Mouse (Mus musculus): Measurements from ENCODE around the gene Ankrd44. TPM values are rescaled to one million over a fixed set of nuclear protein-coding genes. Genes with fewer than 3 reads are reported as not detected.

Ankrd44 gene
- polyA plus RNA-seq, 1 experiment from 2014 or later: 20.9 TPM

- WGBS: 87% methylated on average over 1 of the region's 1 CpGs
- peaks cover 14% of the 10 kb centered on the region for H3K4me1 ChIP-seq
- H3K36me3 ChIP-seq: no peaks in the 10 kb centered on the region
- H3K9me3 ChIP-seq (replicated peaks): no peaks in the 10 kb centered on the region
- H3K4me2 ChIP-seq (replicated peaks): no peak overlapping the region
- no peak for ATAC-seq (ENCODE audit: low FRiP score)
- H3K4me3 ChIP-seq: no peak overlapping the region
- no peaks in the 10 kb centered on the region for H3K27me3 ChIP-seq
- no peak overlapping the region for H3K27ac ChIP-seq
- no peak overlapping the region for H3K9ac ChIP-seq
Measured at GRCm38 (mm10) chr1:54901084-54901483, 25.1 kb downstream of the Ankrd44 start.

- ATAC-seq (ENCODE audit: low FRiP score): peak; percentile 50; the same call in 1 of the 2 replicates
- WGBS: 60% methylated on average over 6 of the region's 6 CpGs
- Histone ChIP-seq H3K27ac (no peak overlapping the region), H3K9me3 (replicated peaks) (no peaks in the 10 kb centered on the region), H3K27me3 (no peaks in the 10 kb centered on the region), H3K36me3 (no peaks in the 10 kb centered on the region), H3K4me1 (peaks cover 9% of the 10 kb centered on the region), H3K4me2 (replicated peaks) (no peak overlapping the region), H3K4me3 (no peak overlapping the region), H3K9ac (no peak overlapping the region)
Measured at GRCm38 (mm10) chr1:54899247-54899646, 26.9 kb downstream of the Ankrd44 start.

GRCm38 (mm10) chr1:54898656-54899084 is 27.5 kb downstream of the Ankrd44 start:
- Histone ChIP-seq H3K9me3 (replicated peaks) (no peaks in the 10 kb centered on the region), H3K4me3 (no peak overlapping the region)
- WGBS: 53% methylated on average over 5 of the region's 5 CpGs

GRCm38 (mm10) chr1:54897726-54898125 is 28.5 kb downstream of the Ankrd44 start:
- WGBS: 82% methylated on average over 2 of the region's 2 CpGs
- H3K4me3 ChIP-seq: no peak overlapping the region
- H3K36me3 ChIP-seq: no peaks in the 10 kb centered on the region
- H3K9me3 ChIP-seq (replicated peaks): no peaks in the 10 kb centered on the region
- no peak overlapping the region for H3K9ac ChIP-seq
- H3K27me3 ChIP-seq: no peaks in the 10 kb centered on the region
- H3K4me2 ChIP-seq (replicated peaks): no peak overlapping the region
- peaks cover 9% of the 10 kb centered on the region for H3K4me1 ChIP-seq
- no peak overlapping the region for H3K27ac ChIP-seq
- no peak for ATAC-seq (ENCODE audit: low FRiP score)

More at GRCm38 (mm10) chr1:54898656-54899084, 27.5 kb downstream of the Ankrd44 start:
- Histone ChIP-seq H3K27me3 (no peaks in the 10 kb centered on the region), H3K27ac (no peak overlapping the region), H3K36me3 (no peaks in the 10 kb centered on the region), H3K4me1 (peaks cover 9% of the 10 kb centered on the region), H3K4me2 (replicated peaks) (no peak overlapping the region), H3K9ac (no peak overlapping the region)
- ATAC-seq (ENCODE audit: low FRiP score): no peak

GRCm38 (mm10) chr1:54896109-54897085 is 29.8 kb downstream of the Ankrd44 start:
- Histone ChIP-seq H3K4me2 (replicated peaks) (no peak overlapping the region), H3K27ac (no peak overlapping the region), H3K4me3 (no peak overlapping the region), H3K4me1 (peaks cover 9% of the 10 kb centered on the region), H3K27me3 (no peaks in the 10 kb centered on the region), H3K36me3 (no peaks in the 10 kb centered on the region), H3K9me3 (replicated peaks) (no peaks in the 10 kb centered on the region), H3K9ac (no peak overlapping the region)
- no peak for ATAC-seq (ENCODE audit: low FRiP score)
- WGBS: 74% methylated on average over 12 of the region's 12 CpGs

GRCm38 (mm10) chr1:54888449-54888848 is 37.7 kb downstream of the Ankrd44 start:
- WGBS: 45% methylated on average over 5 of the region's 5 CpGs
- no peak for ATAC-seq (ENCODE audit: low FRiP score)

GRCm38 (mm10) chr1:54887873-54888272 is 38.3 kb downstream of the Ankrd44 start:
- 76% methylated on average over 3 of the region's 3 CpGs for WGBS
- H3K9me3 ChIP-seq (replicated peaks): no peaks in the 10 kb centered on the region

More at GRCm38 (mm10) chr1:54888449-54888848, 37.7 kb downstream of the Ankrd44 start:
- H3K36me3 ChIP-seq: no peaks in the 10 kb centered on the region
- peak overlapping the region; percentile 48; the same call in 1 of the 2 replicates for H3K27ac ChIP-seq
- no peaks in the 10 kb centered on the region for H3K9me3 ChIP-seq (replicated peaks)
- peaks cover 7% of the 10 kb centered on the region; the same call in 1 of the 2 replicates for H3K4me1 ChIP-seq
- H3K27me3 ChIP-seq: no peaks in the 10 kb centered on the region
- no peak overlapping the region for H3K4me3 ChIP-seq
- H3K9ac ChIP-seq: no peak overlapping the region
- H3K4me2 ChIP-seq (replicated peaks): no peak overlapping the region

GRCm38 (mm10) chr1:54882856-54883467 is 43.2 kb downstream of the Ankrd44 start:
- Histone ChIP-seq H3K36me3 (no peaks in the 10 kb centered on the region), H3K9ac (no peak overlapping the region), H3K27ac (no peak overlapping the region), H3K27me3 (no peaks in the 10 kb centered on the region), H3K4me1 (peaks cover 3% of the 10 kb centered on the region; the same call in 1 of the 2 replicates), H3K4me2 (replicated peaks) (no peak overlapping the region), H3K4me3 (no peak overlapping the region), H3K9me3 (replicated peaks) (no peaks in the 10 kb centered on the region)
- WGBS: 76% methylated on average over 2 of the region's 2 CpGs
- no peak for ATAC-seq (ENCODE audit: low FRiP score)

More at GRCm38 (mm10) chr1:54887873-54888272, 38.3 kb downstream of the Ankrd44 start:
- Histone ChIP-seq H3K27me3 (no peaks in the 10 kb centered on the region), H3K4me1 (peaks cover 7% of the 10 kb centered on the region; the same call in 1 of the 2 replicates), H3K36me3 (no peaks in the 10 kb centered on the region), H3K27ac (peak overlapping the region; percentile 48; the same call in 1 of the 2 replicates), H3K4me2 (replicated peaks) (no peak overlapping the region), H3K4me3 (no peak overlapping the region), H3K9ac (no peak overlapping the region)
- ATAC-seq (ENCODE audit: low FRiP score): no peak

- no peak overlapping the region for H3K4me3 ChIP-seq
- H3K36me3 ChIP-seq: no peaks in the 10 kb centered on the region
- H3K27me3 ChIP-seq: no peaks in the 10 kb centered on the region
- no peak for ATAC-seq (ENCODE audit: low FRiP score)
- no peaks in the 10 kb centered on the region for H3K9me3 ChIP-seq (replicated peaks)
- 0 out of 2 replicates have a peak, but pooled peaks cover 3% of the 10 kb centered on the region for H3K4me1 ChIP-seq
- 74% methylated on average over 3 of the region's 3 CpGs for WGBS
- H3K27ac ChIP-seq: no peak overlapping the region
- H3K9ac ChIP-seq: no peak overlapping the region
- H3K4me2 ChIP-seq (replicated peaks): no peak overlapping the region
Measured at GRCm38 (mm10) chr1:54881523-54881922, 44.7 kb downstream of the Ankrd44 start.

GRCm38 (mm10) chr1:54877423-54878073 is 48.6 kb downstream of the Ankrd44 start:
- Histone ChIP-seq H3K4me3 (no peak overlapping the region), H3K36me3 (no peaks in the 10 kb centered on the region), H3K27me3 (no peaks in the 10 kb centered on the region), H3K4me2 (replicated peaks) (no peak overlapping the region), H3K9ac (no peak overlapping the region), H3K9me3 (replicated peaks) (no peaks in the 10 kb centered on the region), H3K27ac (no peak overlapping the region), H3K4me1 (0 out of 2 replicates have a peak, but pooled peaks cover 3% of the 10 kb centered on the region)
- ATAC-seq (ENCODE audit: low FRiP score): no peak
- WGBS: 71% methylated on average over 10 of the region's 10 CpGs

- Histone ChIP-seq H3K9ac (no peak overlapping the region), H3K27me3 (no peaks in the 10 kb centered on the region), H3K4me2 (replicated peaks) (no peak overlapping the region), H3K9me3 (replicated peaks) (no peaks in the 10 kb centered on the region), H3K27ac (no peak overlapping the region), H3K36me3 (no peaks in the 10 kb centered on the region), H3K4me3 (no peak overlapping the region), H3K4me1 (0 out of 2 replicates have a peak, but pooled peaks cover 3% of the 10 kb centered on the region)
- WGBS: 91% methylated on average over 5 of the region's 5 CpGs
- no peak for ATAC-seq (ENCODE audit: low FRiP score)
Measured at GRCm38 (mm10) chr1:54877014-54877413, 49.2 kb downstream of the Ankrd44 start.

- Histone ChIP-seq H3K4me3 (no peak overlapping the region), H3K27me3 (no peaks in the 10 kb centered on the region), H3K9ac (no peak overlapping the region), H3K27ac (no peak overlapping the region), H3K4me2 (replicated peaks) (no peak overlapping the region), H3K36me3 (no peaks in the 10 kb centered on the region), H3K9me3 (replicated peaks) (no peaks in the 10 kb centered on the region), H3K4me1 (no peaks in the 10 kb centered on the region)
- no peak for ATAC-seq (ENCODE audit: low FRiP score)
- 85% methylated on average over 6 of the region's 6 CpGs for WGBS
Measured at GRCm38 (mm10) chr1:54874094-54874493, 52.1 kb downstream of the Ankrd44 start.
